Mouse (Mus musculus) kidney, adult 2 months (tissue): ENCODE measurements at regions not wholly inside any gene's neighbourhood (a gene's known extent, or its start where the extent isn't known, plus 50 kb on each side); places are given as distances from the start of the nearest gene placed in this dataset.

Source experiments
- CTCF ChIP-seq: fragments of 200-500 bp; conservative IDR thresholded peaks from 2 replicates; pipeline ENCODE4 v1.5.1; 2011; ENCODE audit warnings: low read depth, mild to moderate bottlenecking, control low read depth, low read length, moderate library complexity, mixed read lengths; ENCODE audit not compliant: insufficient read depth, insufficient read length
- POLR2A ChIP-seq: fragments of 200-500 bp; IDR thresholded peaks from one replicate; pipeline ENCODE4 v1.6.1; 2011; ENCODE audit warnings: low read depth, low read length, control low read depth

DNA sequence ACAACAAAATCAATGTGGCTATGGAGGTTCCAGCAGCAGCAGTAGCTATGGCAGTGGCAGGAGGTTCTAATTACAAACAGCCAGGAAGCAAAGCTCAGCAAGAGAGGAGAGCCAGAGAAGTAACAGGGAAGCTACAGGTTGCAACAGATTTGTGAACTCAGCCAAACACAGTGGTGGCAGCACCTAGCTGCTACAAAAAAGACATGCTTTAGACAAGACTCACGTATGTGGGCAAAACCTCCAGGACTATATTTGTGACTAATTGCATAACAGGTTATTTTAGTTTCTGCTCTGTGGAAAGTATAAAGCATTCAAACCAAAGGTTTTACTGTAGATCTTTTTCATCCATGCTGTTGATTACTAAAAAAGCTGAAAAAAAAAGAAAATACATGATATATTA is 166.1 kb upstream of the Megf9 start:
- TF ChIP-seq CTCF: no peak
- TF ChIP-seq POLR2A: no peak
